Mouse (Mus musculus): ENCODE data around the gene Gm3099.
"Not testable (repeated sequence)": the region's sequence is repeated elsewhere in the genome, so short reads cannot be mapped to it uniquely, and the experiment has no call there.

The Gm3099 gene

GRCm38 (mm10) chr14:3998094-3998493 lies at the start of gene Gm3099:
Gm3099 (plus strand) TSS chr14:3998394.
- DNase-seq (ENCODE audit: low spot score) = not testable (repeated sequence)

GRCm38 (mm10) chr14:3963247-3963646 lies 34.9 kb upstream of the Gm3099 start, which contains the start of gene Gm3095:
Gm3095 (plus strand) TSS chr14:3963547.
- DNase-seq (ENCODE audit: low spot score) = not testable (repeated sequence)

GRCm38 (mm10) chr14:4023641-4024040 lies 25.4 kb downstream of the Gm3099 start, which contains the start of gene Gm5796:
Gm5796 (plus strand) TSS chr14:4023941.
- not testable (repeated sequence) for DNase-seq (ENCODE audit: low spot score)

Data from layer of hippocampus, adult 9-10 months (tissue).